Mouse (Mus musculus) midbrain, embryonic 13.5 days (tissue): ENCODE data around the gene Fmnl2. TPM values are rescaled to one million over a fixed set of nuclear protein-coding genes. Genes with fewer than 3 reads are reported as not detected.

Experiments
- ATAC-seq: fragments of 200-750 bp; cut with Nextera tagmentation; 2 replicates; pipeline ENCODE4 v1.8.0; 2017; ENCODE audit warnings: mild to moderate bottlenecking, moderate TSS enrichment, moderate library complexity
- H3K27ac ChIP-seq: fragments of 300-500 bp; sonication (generic); 2 replicates; pipeline ENCODE4 v1.5.1; 2015; ENCODE audit warnings: inconsistent platforms, mild to moderate bottlenecking, moderate library complexity
- H3K27me3 ChIP-seq: fragments of 300-500 bp; sonication (generic); 2 replicates; pipeline ENCODE4 v1.6.1; 2015; ENCODE audit warnings: mild to moderate bottlenecking, inconsistent platforms
- H3K36me3 ChIP-seq: fragments of 300-500 bp; sonication (generic); 2 replicates; pipeline ENCODE4 v1.6.1; 2015; ENCODE audit warnings: mild to moderate bottlenecking, inconsistent platforms
- H3K4me1 ChIP-seq: fragments of 300-500 bp; sonication (generic); replicated peaks from 2 replicates; pipeline ENCODE4 v1.6.1; 2015; ENCODE audit warnings: inconsistent platforms
- H3K4me2 ChIP-seq: fragments of 300-500 bp; sonication (generic); replicated peaks from 2 replicates; pipeline ENCODE4 v1.6.1; 2015; ENCODE audit warnings: moderate library complexity, mild to moderate bottlenecking, inconsistent platforms
- H3K4me3 ChIP-seq: fragments of 300-500 bp; sonication (generic); replicated peaks from 2 replicates; pipeline ENCODE4 v1.5.1; 2015; ENCODE audit warnings: mild to moderate bottlenecking, inconsistent platforms
- H3K9ac ChIP-seq: fragments of 300-500 bp; sonication (generic); replicated peaks from 2 replicates; pipeline ENCODE4 v1.6.1; 2015; ENCODE audit warnings: mild to moderate bottlenecking, inconsistent platforms
- H3K9me3 ChIP-seq: fragments of 300-500 bp; sonication (generic); 2 replicates; pipeline ENCODE4 v1.6.1; 2016; ENCODE audit warnings: mild to moderate bottlenecking, inconsistent platforms
- WGBS: fragments of 180-500 bp; shearing (Covaris S2); methylation state at CpG from one replicate; pipeline ENCODE4 v1.1.7; 2015; 5-methylcytosine and 5-hydroxymethylcytosine counted together
- polyA plus RNA-seq: library from polyadenylated mRNA; unstranded; fragments of >200 nt; fragmentation: Nextera tagmentation; extraction: Ambion mirVana; gene quantifications from 2 replicates; pipeline ENCODE4 v1.2.1, GENCODE M21; 2015

Fmnl2 gene
- polyA plus RNA-seq, 1 experiment from 2014 or later = 13.2 TPM

DNA sequence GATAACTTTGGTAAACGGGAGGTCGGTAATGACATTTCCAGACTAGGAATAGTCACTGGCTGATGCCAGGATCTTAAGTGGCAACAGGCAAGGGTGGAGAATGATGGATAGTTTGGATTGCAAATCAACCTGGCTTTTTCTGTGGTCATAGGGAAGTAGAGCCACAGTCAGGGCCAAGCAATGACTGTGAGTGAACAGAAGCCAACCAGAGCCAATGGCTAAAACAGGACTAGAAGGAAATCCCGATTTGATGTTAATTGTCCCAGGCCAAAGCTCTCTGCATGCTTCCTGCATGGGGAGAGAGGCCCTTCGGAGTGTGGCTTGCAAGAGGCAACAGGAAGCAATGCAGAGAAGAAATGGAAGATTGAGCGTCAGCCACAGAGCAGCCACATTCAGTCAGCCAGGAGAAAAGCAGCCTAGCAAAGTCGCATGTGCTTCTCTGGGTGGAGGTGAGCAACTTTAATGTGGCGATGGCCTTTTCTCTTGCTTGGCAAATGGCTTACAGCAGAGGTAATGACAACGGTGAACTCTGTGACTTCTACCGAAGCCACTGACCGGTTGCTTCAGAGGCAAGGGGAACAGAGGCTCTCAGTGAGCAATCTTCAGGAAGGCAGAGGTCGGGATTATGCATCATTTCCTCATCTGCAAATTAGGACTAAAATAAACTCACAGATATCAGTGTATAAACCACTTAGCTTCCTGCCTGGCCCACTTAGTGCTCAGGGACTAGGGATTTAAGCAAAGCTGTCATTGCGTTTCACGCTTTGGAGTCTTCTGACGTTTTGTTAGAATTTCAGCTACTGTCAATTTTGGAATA is 12.5 kb upstream of the Fmnl2 start:
- Histone ChIP-seq H3K27ac (no peak overlapping the region), H3K4me3 (no peak overlapping the region), H3K36me3 (no peaks in the 10 kb centered on the region), H3K9me3 (no peaks in the 10 kb centered on the region), H3K4me2 (no peak overlapping the region), H3K4me1 (no peaks in the 10 kb centered on the region), H3K27me3 (0 out of 2 replicates have a peak, but pooled peaks cover 4% of the 10 kb centered on the region), H3K9ac (no peak overlapping the region)
- no peak for ATAC-seq
- WGBS = 78% methylated on average over 14 of the region's 14 CpGs

DNA sequence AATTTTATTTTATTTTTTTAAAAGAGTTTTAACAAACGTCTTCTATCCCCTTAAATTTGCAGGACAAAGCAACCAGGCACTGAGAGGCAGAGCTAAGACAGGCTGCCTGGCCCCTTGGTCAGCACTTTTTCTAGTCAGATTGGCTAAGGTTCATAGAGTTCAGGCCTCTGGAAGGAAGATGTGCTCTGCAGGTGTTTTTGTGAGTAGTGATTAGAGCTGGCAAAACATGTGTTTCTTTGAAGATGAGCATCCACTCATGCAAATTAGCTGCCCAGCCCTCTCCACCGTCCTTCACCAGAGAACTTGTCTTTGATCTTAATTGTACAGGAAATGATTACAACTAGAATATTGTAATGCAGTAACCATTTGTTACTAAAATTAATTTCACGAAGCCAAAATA is 11.2 kb upstream of the Fmnl2 start:
- Histone ChIP-seq H3K4me1 (no peaks in the 10 kb centered on the region), H3K4me3 (no peak overlapping the region), H3K9me3 (no peaks in the 10 kb centered on the region), H3K9ac (no peak overlapping the region), H3K27me3 (0 out of 2 replicates have a peak, but pooled peaks cover 4% of the 10 kb centered on the region), H3K27ac (no peak overlapping the region), H3K4me2 (no peak overlapping the region), H3K36me3 (no peaks in the 10 kb centered on the region)
- 45% methylated on average over 3 of the region's 3 CpGs for WGBS
- ATAC-seq = no peak

DNA sequence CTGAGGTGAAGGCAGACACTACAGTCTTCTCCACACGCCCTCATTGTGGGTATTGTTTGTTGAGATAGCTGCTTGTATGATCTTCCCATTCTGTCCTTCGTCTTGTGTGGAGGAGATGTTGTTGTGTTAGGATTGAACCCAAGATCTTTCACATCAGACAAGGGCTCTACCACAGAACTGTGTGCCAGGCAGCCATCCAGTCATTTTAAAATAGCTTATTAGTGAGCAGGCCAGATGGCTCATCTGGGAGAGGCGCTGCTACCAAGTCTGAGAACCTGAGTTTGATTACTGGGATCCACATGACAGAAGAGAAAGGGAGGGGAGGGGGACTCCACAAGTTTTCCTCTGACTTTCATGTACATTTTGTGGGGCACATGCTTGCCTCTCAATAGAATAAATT is 8.6 kb upstream of the Fmnl2 start:
- Histone ChIP-seq H3K27me3 (0 out of 2 replicates have a peak, but pooled peaks cover 4% of the 10 kb centered on the region), H3K27ac (no peak overlapping the region), H3K9me3 (no peaks in the 10 kb centered on the region), H3K4me3 (no peak overlapping the region), H3K36me3 (no peaks in the 10 kb centered on the region), H3K4me2 (no peak overlapping the region), H3K4me1 (no peaks in the 10 kb centered on the region), H3K9ac (no peak overlapping the region)
- 80% methylated on average over 3 of the region's 3 CpGs for WGBS
- ATAC-seq = no peak

DNA sequence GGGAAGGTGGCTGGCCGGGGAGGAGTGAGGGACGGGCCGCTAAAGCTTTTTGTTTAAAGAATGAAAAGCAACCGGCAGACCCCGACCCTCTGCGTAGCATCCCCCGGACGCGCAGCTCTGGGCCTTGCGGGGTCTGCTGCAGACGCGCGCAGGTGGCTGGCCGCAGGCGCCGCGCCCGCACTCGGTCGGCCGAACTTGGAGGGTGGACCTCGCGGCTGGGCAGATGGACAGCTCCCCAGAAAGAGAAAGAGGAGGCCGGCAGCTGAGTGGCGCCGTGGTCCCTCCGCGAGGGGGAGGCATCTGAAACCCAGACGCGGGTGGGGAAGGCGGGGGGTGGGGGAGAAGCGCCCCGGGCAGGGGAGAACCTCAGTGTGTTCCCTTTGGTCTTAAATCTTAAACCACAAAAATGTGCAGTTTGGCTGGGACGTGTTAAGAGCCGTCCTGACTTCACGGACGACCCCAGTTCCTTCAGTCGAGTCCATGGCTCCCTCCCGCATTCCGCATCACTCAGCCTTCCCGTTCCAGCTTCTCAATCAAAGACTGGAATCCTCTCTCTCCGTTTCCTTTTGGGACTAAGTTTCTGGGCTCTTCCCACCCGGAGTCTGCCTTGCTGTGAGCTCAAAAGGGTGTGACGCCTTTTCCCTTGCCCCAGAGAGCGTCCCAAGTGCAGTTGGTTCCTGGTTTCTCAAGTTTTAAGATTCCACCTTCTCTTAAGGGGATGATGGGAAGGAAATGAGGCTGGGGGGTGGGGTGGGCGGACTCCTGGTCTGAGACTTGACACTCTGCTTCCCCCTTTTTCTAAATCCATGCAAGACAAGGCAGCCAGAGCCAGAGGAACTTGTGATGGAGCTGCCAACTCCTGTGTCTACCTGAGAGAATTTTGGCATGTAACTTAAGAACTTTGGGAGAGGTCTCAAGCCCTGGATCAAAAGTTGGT is 1.1 kb downstream of the Fmnl2 start:
- no peaks in the 10 kb centered on the region for H3K9me3 ChIP-seq
- peaks cover 39% of the 10 kb centered on the region for H3K4me1 ChIP-seq
- peak overlapping the region; percentile 93 for H3K4me2 ChIP-seq
- no peaks in the 10 kb centered on the region for H3K36me3 ChIP-seq
- H3K9ac ChIP-seq = peak overlapping the region; percentile 98
- H3K4me3 ChIP-seq = peak overlapping the region; percentile 97
- ATAC-seq = peak; percentile 45
- WGBS = under 1% methylated on average over 45 of the region's 46 CpGs
- peak overlapping the region; percentile 92 for H3K27ac ChIP-seq
- H3K27me3 ChIP-seq = no peaks in the 10 kb centered on the region

DNA sequence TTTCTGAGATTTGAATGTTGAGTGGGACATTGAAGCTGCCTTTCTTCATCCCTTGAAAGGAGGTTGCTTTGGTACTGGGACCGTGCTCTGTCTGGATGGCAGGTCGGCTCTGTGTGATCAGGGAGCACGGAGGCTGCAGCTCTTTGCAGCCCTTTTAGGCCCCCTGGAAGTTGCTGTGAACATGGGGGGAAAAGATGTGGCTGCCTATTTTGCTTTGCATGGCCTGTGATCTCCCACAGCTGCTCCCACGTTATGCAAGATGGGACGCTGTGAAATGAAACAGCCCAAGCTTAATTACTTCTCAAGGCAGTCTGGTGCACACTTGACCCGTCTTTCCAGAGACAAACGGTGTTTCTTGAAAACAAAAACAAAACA is 1.8 kb downstream of the Fmnl2 start:
- H3K4me2 ChIP-seq = peak overlapping the region; percentile 93
- H3K27ac ChIP-seq = no peak overlapping the region; the same call in 1 of the 2 replicates

DNA sequence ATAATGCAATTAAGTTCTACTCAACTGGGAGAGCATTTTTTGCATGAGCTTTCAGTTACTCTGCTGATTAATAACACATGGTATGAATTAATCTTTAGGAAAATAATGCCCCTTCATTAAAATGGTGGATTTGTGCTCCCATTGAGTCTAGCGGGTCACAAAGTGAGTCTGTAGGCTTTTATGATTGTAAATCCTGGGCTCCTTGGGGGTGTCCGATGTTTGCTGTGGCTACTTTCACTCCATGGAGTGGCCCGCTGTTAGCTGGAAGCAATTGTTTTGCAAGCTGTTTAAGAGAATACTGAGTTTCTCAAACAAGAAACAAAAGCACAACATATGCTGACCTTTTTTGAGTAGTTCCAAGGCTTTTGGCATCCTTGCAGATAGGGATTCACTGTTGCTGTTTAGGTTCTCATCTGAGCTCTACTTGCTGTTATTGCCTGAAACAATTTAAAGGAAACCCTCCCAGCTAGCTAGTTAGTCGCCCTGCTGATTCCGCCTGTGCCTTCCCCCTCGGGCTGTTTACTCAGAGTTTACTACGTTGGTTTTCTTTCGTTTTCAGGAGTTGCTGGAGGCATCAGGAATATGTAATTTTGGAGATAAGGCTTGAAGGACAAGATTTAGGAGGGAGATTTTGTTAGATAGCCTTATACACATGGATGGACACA is 2.6 kb downstream of the Fmnl2 start:
- peak overlapping the region; percentile 98 for H3K9ac ChIP-seq
- no peak for ATAC-seq
- peak overlapping the region; percentile 97 for H3K4me3 ChIP-seq
- H3K27me3 ChIP-seq = no peaks in the 10 kb centered on the region
- H3K27ac ChIP-seq = peak overlapping the region; percentile 39; the same call in 1 of the 2 replicates
- H3K4me1 ChIP-seq = peaks cover 39% of the 10 kb centered on the region
- H3K4me2 ChIP-seq = peak overlapping the region; percentile 93
- no peaks in the 10 kb centered on the region for H3K9me3 ChIP-seq
- WGBS = 14% methylated on average over 8 of the region's 8 CpGs
- no peaks in the 10 kb centered on the region for H3K36me3 ChIP-seq

More for the DNA sequence above, 1.8 kb downstream of the Fmnl2 start:
- no peaks in the 10 kb centered on the region for H3K36me3 ChIP-seq
- peak overlapping the region; percentile 97 for H3K4me3 ChIP-seq
- ATAC-seq = no peak
- peak overlapping the region; percentile 98 for H3K9ac ChIP-seq
- no peaks in the 10 kb centered on the region for H3K9me3 ChIP-seq
- no peaks in the 10 kb centered on the region for H3K27me3 ChIP-seq
- WGBS = 2% methylated on average over 7 of the region's 7 CpGs
- H3K4me1 ChIP-seq = peaks cover 39% of the 10 kb centered on the region

DNA sequence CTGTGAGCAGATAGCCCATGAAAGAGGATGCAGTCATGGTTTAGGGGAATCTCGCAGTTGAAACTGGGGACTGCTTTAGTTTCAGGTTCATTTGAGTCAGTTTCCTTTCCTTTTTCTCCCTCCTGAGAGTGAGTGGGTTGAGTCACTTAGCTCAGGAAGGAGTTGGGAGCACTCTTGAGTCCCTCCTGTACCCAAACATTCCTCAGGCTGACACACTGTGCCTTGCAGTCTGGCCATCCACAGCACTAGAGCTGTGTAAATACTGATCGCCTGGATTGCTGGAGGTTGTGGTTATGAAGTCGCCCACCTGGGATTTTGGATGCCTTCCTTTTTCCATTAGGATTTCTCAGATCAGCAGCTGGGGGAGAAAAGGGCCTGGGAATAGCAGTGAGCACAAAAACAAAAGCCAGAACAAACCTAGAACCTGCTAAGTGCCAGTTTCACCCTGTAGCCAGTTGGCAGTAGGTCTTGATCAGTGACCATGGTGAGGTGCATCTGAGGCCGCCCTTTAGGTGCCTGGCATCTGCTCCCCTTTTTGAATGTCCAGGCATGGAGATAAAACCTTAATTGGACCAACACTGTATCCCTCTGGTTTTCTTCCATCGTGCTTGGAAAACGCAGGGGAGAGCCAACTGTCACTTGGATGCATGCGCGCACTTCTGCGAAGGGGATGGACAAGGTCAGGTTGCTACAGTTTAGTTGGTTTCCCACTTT is 4.5 kb downstream of the Fmnl2 start:
- Histone ChIP-seq H3K36me3 (peaks cover 6% of the 10 kb centered on the region), H3K4me2 (no peak overlapping the region), H3K4me3 (no peak overlapping the region), H3K27me3 (no peaks in the 10 kb centered on the region), H3K27ac (no peak overlapping the region), H3K4me1 (peaks cover 39% of the 10 kb centered on the region), H3K9ac (no peak overlapping the region), H3K9me3 (no peaks in the 10 kb centered on the region)
- WGBS = 88% methylated on average over 9 of the region's 9 CpGs
- ATAC-seq = no peak

DNA sequence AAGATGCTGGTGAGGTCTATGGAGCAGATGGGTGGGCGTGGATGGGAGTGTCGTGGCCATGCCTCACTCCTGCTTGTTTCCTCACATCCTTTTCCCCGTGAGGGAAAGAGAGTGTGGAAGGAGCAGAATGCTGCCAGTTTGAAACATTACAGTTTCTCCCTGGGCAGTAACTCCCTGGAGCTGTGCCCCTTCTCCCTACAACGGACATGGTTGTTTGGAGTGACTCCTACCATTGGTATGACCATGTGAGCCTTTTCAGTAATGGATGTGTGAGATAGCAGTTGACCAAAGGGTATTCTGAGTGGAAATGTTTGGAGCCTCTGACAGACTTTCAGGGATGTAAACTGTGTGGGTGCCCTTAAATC is 5.1 kb downstream of the Fmnl2 start:
- H3K4me3 ChIP-seq = no peak overlapping the region
- H3K4me2 ChIP-seq = no peak overlapping the region
- H3K27me3 ChIP-seq = no peaks in the 10 kb centered on the region
- H3K9me3 ChIP-seq = no peaks in the 10 kb centered on the region
- H3K4me1 ChIP-seq = peaks cover 39% of the 10 kb centered on the region
- WGBS = 81% methylated on average over 4 of the region's 4 CpGs
- H3K36me3 ChIP-seq = peaks cover 12% of the 10 kb centered on the region
- no peak overlapping the region for H3K9ac ChIP-seq
- ATAC-seq = no peak
- H3K27ac ChIP-seq = no peak overlapping the region

DNA sequence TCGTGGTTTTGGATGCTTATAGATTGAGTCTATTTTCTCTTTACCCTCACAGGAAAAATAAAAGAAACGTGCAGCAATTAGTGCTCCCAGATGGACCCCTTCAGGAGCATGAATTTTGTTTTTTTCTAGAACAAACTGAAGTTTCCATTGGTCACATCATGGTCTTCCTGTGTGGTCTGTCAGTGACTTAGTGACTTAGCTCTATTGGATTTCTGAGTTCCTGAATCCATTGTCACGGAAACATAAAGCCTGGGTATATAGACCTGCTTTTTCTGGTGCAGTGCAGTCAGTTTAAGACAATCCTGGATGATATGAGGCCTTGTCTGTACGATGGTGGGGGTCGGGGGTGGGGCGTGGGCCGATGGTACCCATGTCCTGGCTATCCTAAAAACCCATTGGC is 7.0 kb downstream of the Fmnl2 start:
- Histone ChIP-seq H3K36me3 (peaks cover 19% of the 10 kb centered on the region), H3K4me1 (peaks cover 32% of the 10 kb centered on the region), H3K27ac (no peak overlapping the region), H3K9me3 (no peaks in the 10 kb centered on the region), H3K27me3 (no peaks in the 10 kb centered on the region), H3K4me2 (no peak overlapping the region), H3K4me3 (no peak overlapping the region), H3K9ac (no peak overlapping the region)
- WGBS = 92% methylated on average over 7 of the region's 7 CpGs
- no peak for ATAC-seq

DNA sequence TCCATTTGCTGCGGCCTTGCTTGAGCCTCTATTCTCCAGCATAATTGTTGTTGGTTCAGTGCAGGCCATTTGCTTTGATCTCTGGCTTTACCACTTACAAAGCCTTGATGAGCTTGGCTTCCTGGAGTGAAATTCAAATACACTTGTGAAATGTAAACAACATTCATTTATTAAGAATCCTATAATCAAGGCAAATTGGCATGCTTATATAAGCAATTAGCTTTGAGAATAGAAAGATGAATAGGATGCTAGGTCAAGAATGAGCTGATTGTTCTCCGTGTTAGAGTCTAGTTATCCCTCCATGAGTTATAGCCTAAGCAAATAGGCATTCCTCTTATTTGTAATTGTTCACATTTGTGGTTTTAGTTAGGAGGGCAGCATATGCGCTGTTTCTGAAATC is 8.5 kb downstream of the Fmnl2 start:
- no peak for ATAC-seq

DNA sequence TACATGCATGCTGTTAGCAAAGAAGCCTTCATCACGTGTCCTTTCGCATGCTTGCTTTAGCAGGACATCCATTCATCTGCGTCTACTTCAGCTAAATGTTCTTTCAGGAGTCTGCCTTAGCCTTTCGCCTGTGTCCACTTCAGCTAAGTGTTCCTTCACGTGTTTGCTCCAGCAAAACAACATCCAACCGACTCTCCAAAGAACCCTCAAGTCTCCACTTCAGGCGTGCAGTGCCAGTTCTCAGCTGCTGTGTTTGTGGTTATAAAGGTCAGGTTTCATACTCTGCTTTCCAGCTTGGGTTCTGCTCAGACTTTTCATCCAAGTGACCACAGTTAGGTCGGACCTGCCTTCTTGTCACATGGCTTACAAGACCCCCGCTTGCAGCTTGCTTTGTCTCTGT is 10.1 kb downstream of the Fmnl2 start:
- WGBS = 92% methylated on average over 9 of the region's 9 CpGs
- H3K9ac ChIP-seq = no peak overlapping the region
- H3K4me1 ChIP-seq = peaks cover under 1% of the 10 kb centered on the region
- H3K9me3 ChIP-seq = no peaks in the 10 kb centered on the region
- no peak for ATAC-seq
- no peaks in the 10 kb centered on the region for H3K27me3 ChIP-seq
- H3K4me2 ChIP-seq = no peak overlapping the region
- no peak overlapping the region for H3K4me3 ChIP-seq
- no peak overlapping the region for H3K27ac ChIP-seq
- peaks cover 19% of the 10 kb centered on the region for H3K36me3 ChIP-seq

More for the DNA sequence above, 8.5 kb downstream of the Fmnl2 start:
- Histone ChIP-seq H3K4me1 (peaks cover 16% of the 10 kb centered on the region), H3K9ac (no peak overlapping the region), H3K36me3 (peaks cover 19% of the 10 kb centered on the region), H3K27ac (no peak overlapping the region), H3K27me3 (no peaks in the 10 kb centered on the region), H3K9me3 (no peaks in the 10 kb centered on the region), H3K4me3 (no peak overlapping the region), H3K4me2 (no peak overlapping the region)
- 81% methylated on average over 3 of the region's 3 CpGs for WGBS
